Comparison of ENCODE assay signal across 8 mouse cellular contexts in genomic region chr16:42169447-42170140, GRCm38 (mm10).
DNase-seq lines count a peak whose midpoint lies in the region; ATAC-seq and TF ChIP-seq lines count a peak whose summit lies in the region.

No protein-coding gene starts in this region.

- DNase-seq in Muller cell, postnatal 12 days (ENCODE audit: inconsistent ontology term), result peak; percentile 27
- DNase-seq in brain, embryonic 14.5 days (ENCODE audit: low read depth), result peak; percentile 91
- peak; percentile 28 for DNase-seq in fibroblast of lung, adult 2 months (ENCODE audit: low read depth)
- peak; percentile 80 to 86 for DNase-seq in layer of hippocampus, postnatal 10 days (ENCODE audit: low spot score in 2 of 2)
- peak; percentile 32 to 45 for DNase-seq in right cerebral cortex, postnatal 36 days (ENCODE audit: low spot score in 2 of 2)

- WGBS in hindbrain, embryonic 12.5 days, result 27% methylated on average over 8 of the region's 8 CpGs

- ATAC-seq in hindbrain, embryonic 12.5 days (ENCODE audit: low FRiP score), result 0 out of 2 replicates have a peak, but pooled peaks have one; percentile 39
- ATAC-seq in megakaryocyte, adult 5-6 weeks (ENCODE audit: poor library complexity, severe bottlenecking), result peak; percentile 81
- no peak for ATAC-seq in erythroblast, adult 5-6 weeks (replicated peaks; ENCODE audit: low FRiP score, poor library complexity, severe bottlenecking)

- H3K9ac ChIP-seq in hindbrain, embryonic 12.5 days, result no peak overlapping the region

- no peak overlapping the region for H3K4me3 ChIP-seq in hindbrain, embryonic 12.5 days

- H3K4me2 ChIP-seq in hindbrain, embryonic 12.5 days (replicated peaks), result no peak overlapping the region

- peak; percentile 96 for TF ChIP-seq CTCF in brain, embryonic 14.5 days (IDR thresholded peaks at IDR 0.05; ENCODE audit: borderline replicate concordance, extremely low read depth, insufficient read depth, insufficient read length)

- no peaks in the 10 kb centered on the region for H3K36me3 ChIP-seq in hindbrain, embryonic 12.5 days

- no peak overlapping the region for H3K27ac ChIP-seq in hindbrain, embryonic 12.5 days

- no peak for TF ChIP-seq POLR2A in brain, embryonic 14.5 days (IDR thresholded peaks at IDR 0.05; ENCODE audit: borderline replicate concordance, extremely low read depth, insufficient read depth, insufficient read length, poor library complexity, severe bottlenecking)

- H3K4me1 ChIP-seq in hindbrain, embryonic 12.5 days, result no peaks in the 10 kb centered on the region

- H3K9me3 ChIP-seq in hindbrain, embryonic 12.5 days (replicated peaks), result no peaks in the 10 kb centered on the region

- no peaks in the 10 kb centered on the region for H3K27me3 ChIP-seq in hindbrain, embryonic 12.5 days

Comparison
In these comparisons a context has a peak if more than half of its experiments do, and no peak if none do; other contexts are left out.
1. DNase-seq: peak in every context shown above with its lines; median percentile 91 in brain, embryonic 14.5 days; 83 in layer of hippocampus, postnatal 10 days; 38 in right cerebral cortex, postnatal 36 days; 28 in fibroblast of lung, adult 2 months; 27 in Muller cell, postnatal 12 days.